Mouse (Mus musculus) heart, embryonic 14.5 days (tissue): ENCODE data around the gene Itpk1. TPM values are rescaled to one million over a fixed set of nuclear protein-coding genes. Genes with fewer than 3 reads are reported as not detected.
A peak's percentile ranks its signal among the peaks of the same experiment; 100 is the strongest.

Experiments used
- ATAC-seq: fragments of 200-750 bp; cut with Nextera tagmentation; 2 replicates; pipeline ENCODE4 v1.8.0; 2017; ENCODE audit warnings: low read depth, moderate TSS enrichment; ENCODE audit not compliant: insufficient number of reproducible peaks, insufficient read depth, low FRiP score
- H3K27ac ChIP-seq, 2 experiments: fragments of 200-500 bp in 1 of 2; fragments of 300-500 bp in 1 of 2; sonication (generic) in 1 of 2; replicated peaks in 1 of 2; 2 replicates each; pipeline ENCODE4 v1.5.1; 2012 to 2014; ENCODE audit warnings: low read depth in 2 of 2, low read length in 2 of 2, control low read depth in 1 of 2, mild to moderate bottlenecking in 1 of 2, mixed read lengths in 1 of 2; ENCODE audit not compliant: control insufficient read depth in 1 of 2, insufficient read depth in 1 of 2
- H3K27me3 ChIP-seq: fragments of 300-500 bp; sonication (generic); 2 replicates; pipeline ENCODE4 v1.6.1; 2014; ENCODE audit warnings: mild to moderate bottlenecking, low read length, control low read depth; ENCODE audit not compliant: control insufficient read depth, insufficient read depth
- H3K36me3 ChIP-seq: fragments of 300-500 bp; sonication (generic); 2 replicates; pipeline ENCODE4 v1.6.1; 2014; ENCODE audit warnings: mild to moderate bottlenecking, control low read depth, low read length, mixed read lengths; ENCODE audit not compliant: control insufficient read depth, insufficient read depth
- H3K4me1 ChIP-seq, 2 experiments: fragments of 200-500 bp in 1 of 2; fragments of 300-500 bp in 1 of 2; sonication (generic) in 1 of 2; 2 replicates each; pipeline ENCODE4 v1.6.1; 2012 to 2014; ENCODE audit warnings: low read length in 2 of 2, control low read depth in 1 of 2, mixed read lengths in 1 of 2; ENCODE audit not compliant: control insufficient read depth in 2 of 2, insufficient read depth in 2 of 2
- H3K4me2 ChIP-seq: fragments of 300-500 bp; sonication (generic); 2 replicates; pipeline ENCODE4 v1.6.1; 2014; ENCODE audit warnings: mild to moderate bottlenecking, low read length
- H3K4me3 ChIP-seq, 2 experiments: fragments of 200-500 bp in 1 of 2; fragments of 300-500 bp in 1 of 2; sonication (generic) in 1 of 2; 2 replicates each; pipeline ENCODE4 v1.5.1; 2012 to 2014; ENCODE audit warnings: low read length in 2 of 2, mild to moderate bottlenecking in 2 of 2, control low read depth in 1 of 2, low read depth in 1 of 2, moderate library complexity in 1 of 2; ENCODE audit not compliant: control insufficient read depth in 1 of 2, insufficient read depth in 1 of 2
- H3K9ac ChIP-seq: fragments of 300-500 bp; sonication (generic); 2 replicates; pipeline ENCODE4 v1.6.1; 2014; ENCODE audit warnings: mild to moderate bottlenecking, low read length
- H3K9me3 ChIP-seq: fragments of 300-500 bp; sonication (generic); 2 replicates; pipeline ENCODE4 v1.6.1; 2016; ENCODE audit warnings: low read length, control low read depth; ENCODE audit not compliant: control insufficient read depth
- WGBS: fragments of 180-500 bp; shearing (Covaris S2); extraction: QIAGEN DNeasy Blood & Tissue Kit; methylation state at CpG from one replicate; pipeline ENCODE4 v1.1.7; 2014; 5-methylcytosine and 5-hydroxymethylcytosine counted together
- polyA plus RNA-seq: library from polyadenylated mRNA; unstranded; fragments of >200 nt; fragmentation: Nextera tagmentation; extraction: Ambion mirVana; gene quantifications from 2 replicates; pipeline ENCODE4 v1.2.1, GENCODE M21; 2014

Itpk1 gene
- polyA plus RNA-seq, 1 experiment from 2014 or later = 4.2 TPM

DNA sequence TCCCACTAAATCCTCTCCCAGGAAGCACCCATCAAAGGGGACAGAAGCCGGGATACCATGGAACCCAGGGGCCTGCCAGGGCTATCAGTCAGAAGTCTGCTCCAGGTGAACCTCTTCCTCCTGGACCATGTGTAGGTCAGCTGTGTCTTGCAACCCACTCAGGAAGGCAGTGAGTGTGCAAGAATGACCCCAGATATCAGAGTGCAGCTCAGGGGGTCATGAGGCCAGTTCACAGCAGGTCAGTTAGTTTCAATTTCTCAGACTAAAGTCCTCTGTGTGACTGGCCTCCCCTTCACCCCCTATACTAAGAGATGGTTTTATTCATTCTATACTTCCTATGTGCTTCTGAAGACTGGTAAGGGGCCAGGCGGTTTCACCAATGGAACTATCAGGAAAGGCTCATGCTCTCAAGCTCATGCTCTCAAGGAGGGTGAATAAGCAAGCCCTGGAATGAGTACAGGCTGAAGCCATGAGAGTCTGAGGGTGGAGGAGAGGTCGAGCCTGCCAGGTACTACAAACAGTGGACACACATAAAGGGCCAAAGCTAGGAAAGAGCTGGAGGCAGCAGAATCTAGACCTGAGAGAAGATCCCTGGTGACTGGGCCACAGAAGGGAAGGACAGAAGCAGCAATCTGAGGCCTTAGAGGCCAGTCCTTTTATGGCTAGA lies 19.9 kb downstream of the Itpk1 start:
- ATAC-seq = no peak
- no peak overlapping the region for H3K27ac ChIP-seq
- no peak overlapping the region for H3K4me3 ChIP-seq

DNA sequence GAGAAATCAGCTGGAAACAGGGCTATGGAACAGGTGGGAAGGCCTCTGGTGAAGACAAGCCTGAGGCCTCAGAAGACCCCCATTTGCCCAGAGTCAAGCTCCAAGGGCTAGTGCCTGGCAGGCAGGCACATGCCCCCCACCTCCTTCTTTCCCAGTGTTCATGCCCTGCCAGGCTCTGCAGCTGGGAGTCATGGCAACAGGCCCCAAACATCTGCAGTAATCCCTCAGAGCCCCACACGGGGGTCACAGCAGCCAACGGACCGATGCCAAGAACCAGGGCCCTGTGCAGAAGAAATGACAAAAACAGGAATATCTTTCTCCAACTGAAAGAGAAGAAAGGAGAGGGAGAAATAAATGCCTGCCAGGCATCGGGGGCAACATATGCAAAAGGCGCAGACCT lies 20.8 kb downstream of the Itpk1 start:
- H3K27ac ChIP-seq = no peak overlapping the region
- no peak overlapping the region for H3K9ac ChIP-seq
- H3K4me2 ChIP-seq = no peak overlapping the region
- peaks cover 33 to 34% of the 10 kb centered on the region in 2 experiments for H3K4me1 ChIP-seq
- 77% methylated on average over 5 of the region's 5 CpGs for WGBS
- H3K4me3 ChIP-seq = no peak overlapping the region
- H3K27me3 ChIP-seq = no peaks in the 10 kb centered on the region
- no peaks in the 10 kb centered on the region for H3K9me3 ChIP-seq
- H3K36me3 ChIP-seq = no peaks in the 10 kb centered on the region
- no peak for ATAC-seq

More for the DNA sequence above, 19.9 kb downstream of the Itpk1 start:
- Histone ChIP-seq H3K4me1 (peaks cover 33% of the 10 kb centered on the region in 2 experiments), H3K9ac (no peak overlapping the region; the same call in 1 of the 2 replicates), H3K36me3 (no peaks in the 10 kb centered on the region), H3K9me3 (no peaks in the 10 kb centered on the region), H3K4me2 (no peak overlapping the region), H3K27me3 (no peaks in the 10 kb centered on the region)
- WGBS = 73% methylated on average over 3 of the region's 3 CpGs

DNA sequence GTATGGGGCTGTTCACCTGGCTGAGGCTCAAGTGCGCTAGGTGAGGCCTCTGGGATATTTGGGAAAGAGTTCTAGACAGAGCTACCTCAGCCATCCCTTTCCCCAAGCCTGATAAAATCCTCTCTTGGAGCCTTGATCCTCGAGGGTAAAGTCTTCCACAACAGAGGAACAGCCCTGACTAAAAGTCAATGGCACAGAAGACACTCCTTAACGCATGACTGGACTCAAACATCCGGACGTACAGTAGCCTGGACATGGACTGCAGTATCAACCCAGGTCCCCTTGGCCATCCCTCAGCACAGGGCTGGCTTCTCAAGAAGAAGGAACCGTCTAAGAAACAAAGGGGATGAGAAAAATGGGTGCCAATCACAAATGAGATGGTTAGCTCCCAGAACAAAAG lies 21.3 kb downstream of the Itpk1 start:
- no peaks in the 10 kb centered on the region for H3K27me3 ChIP-seq
- H3K9me3 ChIP-seq = no peaks in the 10 kb centered on the region
- H3K27ac ChIP-seq = no peak overlapping the region
- no peak overlapping the region for H3K9ac ChIP-seq
- no peaks in the 10 kb centered on the region for H3K36me3 ChIP-seq
- no peak overlapping the region for H3K4me3 ChIP-seq
- 85% methylated on average over 6 of the region's 6 CpGs for WGBS
- H3K4me2 ChIP-seq = no peak overlapping the region
- H3K4me1 ChIP-seq = peaks cover 33 to 38% of the 10 kb centered on the region in 2 experiments
- ATAC-seq = no peak

DNA sequence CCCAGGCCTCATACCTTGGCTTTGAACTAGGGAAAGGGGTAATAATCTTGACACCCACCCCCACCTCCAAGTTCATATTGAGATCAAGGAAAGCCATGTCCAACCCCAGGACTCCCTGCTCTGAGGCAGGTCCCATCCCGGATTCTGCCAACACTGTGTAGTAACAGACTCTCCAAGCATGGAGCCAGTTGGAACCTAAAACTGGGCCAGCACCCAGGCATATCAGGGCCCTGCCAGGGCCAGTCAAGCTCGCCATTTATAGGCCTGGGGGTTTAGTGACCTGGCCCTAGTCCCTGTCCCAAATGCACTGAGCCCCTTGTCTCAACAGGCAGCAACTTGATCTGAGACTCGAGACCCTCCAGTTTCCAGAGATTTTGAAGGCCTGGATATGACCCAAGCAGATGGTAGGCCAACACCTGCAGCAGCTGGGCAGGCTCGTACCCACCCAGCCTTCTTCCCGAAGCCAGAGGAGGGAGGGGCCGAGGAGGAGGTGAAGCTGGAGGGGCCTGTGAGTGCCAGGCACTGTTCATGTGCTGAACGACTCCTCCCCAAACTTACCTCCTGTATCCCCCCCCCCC lies 21.9 kb downstream of the Itpk1 start:
- 80% methylated on average over 7 of the region's 7 CpGs for WGBS
- no peak for ATAC-seq
- Histone ChIP-seq H3K27me3 (no peaks in the 10 kb centered on the region), H3K4me3 (no peak overlapping the region), H3K9me3 (no peaks in the 10 kb centered on the region), H3K4me2 (no peak overlapping the region), H3K36me3 (no peaks in the 10 kb centered on the region), H3K27ac (peak overlapping the region in 1 of 2 experiments; percentile 66; a peak in 1 of 4 replicates), H3K9ac (no peak overlapping the region), H3K4me1 (peaks cover 33 to 38% of the 10 kb centered on the region in 2 experiments)

DNA sequence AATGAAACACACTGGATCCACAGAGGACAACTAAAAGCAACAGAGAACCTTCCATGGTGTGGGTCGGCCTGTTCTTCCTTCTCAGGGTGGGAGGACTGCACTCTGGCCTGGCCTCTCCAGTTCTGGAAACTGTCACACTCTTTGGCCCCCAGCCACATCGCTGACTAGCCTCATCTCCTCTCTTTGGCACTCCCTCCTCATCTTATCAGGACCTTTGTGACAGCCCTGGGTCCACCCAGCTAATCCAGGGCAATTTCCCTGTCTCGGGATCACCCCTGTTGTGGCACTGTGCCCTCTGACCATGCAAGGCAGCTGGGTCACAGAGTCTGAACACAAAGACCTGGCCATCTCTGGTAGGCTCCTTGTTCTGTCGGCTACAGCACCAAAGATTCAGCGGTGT lies 22.6 kb downstream of the Itpk1 start:
- no peaks in the 10 kb centered on the region for H3K27me3 ChIP-seq
- H3K27ac ChIP-seq = peak overlapping the region; percentile 51 to 66
- WGBS = 23% methylated on average over 5 of the region's 5 CpGs
- no peak overlapping the region for H3K4me2 ChIP-seq
- H3K9ac ChIP-seq = no peak overlapping the region
- no peaks in the 10 kb centered on the region for H3K36me3 ChIP-seq
- peaks cover 33 to 38% of the 10 kb centered on the region in 2 experiments for H3K4me1 ChIP-seq
- ATAC-seq = peak; percentile 66
- H3K9me3 ChIP-seq = no peaks in the 10 kb centered on the region
- no peak overlapping the region for H3K4me3 ChIP-seq

DNA sequence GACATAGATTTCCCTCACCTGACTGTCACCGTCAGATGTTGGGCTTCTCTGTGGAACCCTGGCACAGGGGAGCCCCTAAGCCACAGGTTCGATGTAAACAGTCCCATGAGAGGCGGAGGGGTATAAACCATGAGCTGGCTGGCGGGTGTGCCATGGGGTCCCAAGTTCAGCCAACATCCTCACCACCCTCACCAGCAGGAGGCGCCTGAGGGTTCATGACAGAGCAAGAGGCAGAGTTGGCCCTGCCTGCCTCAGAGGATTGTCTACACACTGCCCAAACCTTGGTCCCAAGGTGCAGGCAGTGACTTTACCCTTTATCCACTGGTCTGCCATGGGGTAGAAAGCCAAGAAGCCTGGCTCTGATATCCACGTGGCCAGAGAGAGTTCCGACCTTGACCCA lies 23.1 kb downstream of the Itpk1 start:
- Histone ChIP-seq H3K9ac (no peak overlapping the region), H3K9me3 (no peaks in the 10 kb centered on the region), H3K4me1 (peaks cover 33 to 38% of the 10 kb centered on the region in 2 experiments), H3K4me3 (no peak overlapping the region), H3K27me3 (no peaks in the 10 kb centered on the region), H3K27ac (peak overlapping the region; percentile 51 to 66; a peak in 3 of 4 replicates), H3K36me3 (no peaks in the 10 kb centered on the region), H3K4me2 (no peak overlapping the region)
- no peak for ATAC-seq
- 76% methylated on average over 7 of the region's 7 CpGs for whole genome bisulfite sequencing

DNA sequence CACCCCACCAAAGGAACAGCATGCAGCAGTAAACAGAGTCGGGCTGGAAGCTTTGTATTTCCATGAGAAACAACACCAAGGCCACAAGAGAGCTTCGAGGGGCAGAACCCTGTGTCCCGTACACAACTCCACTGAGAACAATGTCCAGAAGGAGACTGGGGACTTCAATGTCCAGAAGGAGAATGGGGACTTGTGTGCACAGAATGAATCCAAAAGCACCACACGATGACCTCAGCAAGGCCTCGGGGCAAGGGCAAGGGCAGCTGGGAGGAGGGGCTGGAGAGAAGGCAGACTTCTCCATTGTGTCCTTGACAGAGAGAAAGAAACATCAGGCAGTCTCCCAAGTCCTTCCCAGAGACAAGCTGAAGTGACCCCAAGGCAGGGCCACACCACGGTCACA lies 25.9 kb downstream of the Itpk1 start:
- Histone ChIP-seq H3K9ac (no peak overlapping the region), H3K9me3 (no peaks in the 10 kb centered on the region), H3K27me3 (no peaks in the 10 kb centered on the region), H3K4me3 (no peak overlapping the region), H3K4me2 (no peak overlapping the region), H3K36me3 (no peaks in the 10 kb centered on the region), H3K4me1 (peaks cover 22 to 29% of the 10 kb centered on the region in 2 experiments), H3K27ac (no peak overlapping the region)
- ATAC-seq = no peak
- 68% methylated on average over 6 of the region's 6 CpGs for WGBS
